Mouse (Mus musculus) liver, embryonic 15.5 days (tissue): Measurements from ENCODE around the gene Pole3. TPM values are rescaled to one million over a fixed set of nuclear protein-coding genes. Genes with fewer than 3 reads are reported as not detected.

Experiments used
- ATAC-seq: fragments of 200-750 bp; cut with Nextera tagmentation; 2 replicates; pipeline ENCODE4 v1.8.0; 2017; ENCODE audit warnings: moderate number of reproducible peaks, mild to moderate bottlenecking, moderate library complexity; ENCODE audit not compliant: insufficient read depth
- H3K27ac ChIP-seq: fragments of 300-500 bp; sonication (generic); replicated peaks from 2 replicates; pipeline ENCODE4 v1.5.1; 2015; ENCODE audit warnings: mild to moderate bottlenecking, inconsistent platforms
- H3K27me3 ChIP-seq: fragments of 300-500 bp; sonication (generic); 2 replicates; pipeline ENCODE4 v1.6.1; 2015; ENCODE audit warnings: mild to moderate bottlenecking, inconsistent platforms
- H3K36me3 ChIP-seq: fragments of 300-500 bp; sonication (generic); replicated peaks from 2 replicates; pipeline ENCODE4 v1.6.1; 2015; ENCODE audit warnings: moderate library complexity, mild to moderate bottlenecking, inconsistent platforms
- H3K4me1 ChIP-seq: fragments of 300-500 bp; sonication (generic); replicated peaks from 2 replicates; pipeline ENCODE4 v1.6.1; 2015; ENCODE audit warnings: inconsistent platforms
- H3K4me2 ChIP-seq: fragments of 300-500 bp; sonication (generic); 2 replicates; pipeline ENCODE4 v1.6.1; 2015; ENCODE audit warnings: moderate library complexity, mild to moderate bottlenecking, inconsistent platforms
- H3K4me3 ChIP-seq: fragments of 300-500 bp; sonication (generic); replicated peaks from 2 replicates; pipeline ENCODE4 v1.5.1; 2015; ENCODE audit warnings: mild to moderate bottlenecking, inconsistent platforms
- H3K9ac ChIP-seq: fragments of 300-500 bp; sonication (generic); 2 replicates; pipeline ENCODE4 v1.6.1; 2015; ENCODE audit warnings: moderate library complexity, mild to moderate bottlenecking, inconsistent platforms
- H3K9me3 ChIP-seq: fragments of 300-500 bp; sonication (generic); replicated peaks from 2 replicates; pipeline ENCODE4 v1.6.1; 2016; ENCODE audit warnings: inconsistent platforms
- WGBS: fragments of 180-500 bp; shearing (Covaris S2); methylation state at CpG from one replicate; pipeline ENCODE4 v1.1.7; 2015; ENCODE audit warnings: mixed read lengths; ENCODE audit not compliant: insufficient replicate concordance; 5-methylcytosine and 5-hydroxymethylcytosine counted together
- polyA plus RNA-seq: library from polyadenylated mRNA; unstranded; fragments of >200 nt; fragmentation: Nextera tagmentation; extraction: Ambion mirVana; gene quantifications from 2 replicates; pipeline ENCODE4 v1.2.1, GENCODE M21; 2015

Pole3 gene
- polyA plus RNA-seq, 1 experiment from 2014 or later, result 51.3 TPM

DNA sequence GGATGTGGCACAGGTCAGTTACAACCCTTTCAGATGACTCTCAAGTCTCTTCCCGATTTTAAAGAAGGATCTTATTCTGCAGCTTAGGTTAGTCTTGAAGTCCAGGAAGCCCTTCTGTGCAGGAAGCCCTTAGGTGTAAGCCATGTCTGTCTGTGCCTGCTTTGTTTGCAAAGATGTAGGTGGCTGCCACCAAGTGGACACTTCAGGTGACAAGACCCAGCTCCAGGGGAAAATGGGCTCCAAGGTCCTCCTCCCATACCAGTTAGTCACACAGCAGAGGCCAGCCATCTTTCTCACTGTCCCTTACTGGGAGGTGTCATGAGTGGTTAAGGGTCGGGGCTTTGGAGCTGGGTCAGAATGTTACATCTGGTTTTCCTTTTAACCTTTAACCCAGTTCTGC is 18.1 kb downstream of the Pole3 start:
- no peak overlapping the region for H3K9ac ChIP-seq
- H3K27ac ChIP-seq, result peak overlapping the region; percentile 68
- no peak overlapping the region for H3K4me3 ChIP-seq
- WGBS, result 64% methylated on average over 2 of the region's 2 CpGs
- H3K9me3 ChIP-seq, result no peaks in the 10 kb centered on the region
- H3K4me2 ChIP-seq, result no peak overlapping the region
- H3K4me1 ChIP-seq, result peaks cover 82% of the 10 kb centered on the region
- H3K27me3 ChIP-seq, result no peaks in the 10 kb centered on the region
- H3K36me3 ChIP-seq, result peaks cover 49% of the 10 kb centered on the region
- peak; percentile 20; the same call in 1 of the 2 replicates for ATAC-seq

GRCm38 (mm10) chr4:62505991-62506390 is 18.9 kb downstream of the Pole3 start:
- Histone ChIP-seq H3K4me3 (no peak overlapping the region), H3K4me2 (no peak overlapping the region), H3K9ac (no peak overlapping the region), H3K27me3 (no peaks in the 10 kb centered on the region), H3K27ac (peak overlapping the region; percentile 68), H3K36me3 (peaks cover 41% of the 10 kb centered on the region), H3K4me1 (peaks cover 81% of the 10 kb centered on the region), H3K9me3 (no peaks in the 10 kb centered on the region)
- 0 out of 2 replicates have a peak, but pooled peaks have one; percentile 8 for ATAC-seq
- 71% methylated on average over 3 of the region's 3 CpGs for WGBS

DNA sequence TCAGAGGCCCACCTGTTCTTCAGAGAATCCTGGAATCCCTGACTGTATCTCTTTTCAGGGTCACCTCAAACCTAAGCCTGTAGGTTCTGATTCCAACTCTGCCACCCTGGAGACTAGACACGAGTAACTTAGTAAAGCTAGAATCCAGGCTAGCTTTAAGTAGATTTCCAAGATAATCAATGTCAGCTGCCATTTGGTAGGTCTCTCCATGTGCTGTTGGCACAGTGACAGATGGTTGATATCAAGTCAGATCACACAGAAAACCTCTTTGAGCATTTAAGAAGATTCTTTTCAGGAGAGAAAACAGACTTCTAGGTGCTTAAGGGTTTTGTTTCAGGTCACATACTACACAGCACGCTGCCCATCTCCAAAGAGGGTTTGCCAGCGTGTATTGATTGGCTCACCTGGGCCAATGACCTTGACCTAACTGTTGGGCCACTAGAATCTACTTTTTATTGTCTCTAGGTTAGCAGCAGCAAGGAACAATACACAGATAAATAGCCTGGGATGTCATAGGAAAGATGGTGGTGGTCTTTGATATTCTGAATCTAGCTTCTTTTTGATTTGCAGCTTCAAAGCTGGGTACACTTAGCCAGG is 21.4 kb downstream of the Pole3 start, which contains the start of gene Hdhd3:
Hdhd3 (minus strand) TSS at position 94 of the 597 bp plus-strand sequence.
- WGBS, result 67% methylated on average over 3 of the region's 3 CpGs
- Histone ChIP-seq H3K27ac (peak within 1 kb of the TSS; percentile 60), H3K36me3 (peaks cover 16% of the 10 kb centered on the region), H3K4me2 (peak within 1 kb of the TSS; percentile 92), H3K4me3 (peak within 1 kb of the TSS; percentile 83), H3K9ac (peak within 1 kb of the TSS; percentile 76), H3K27me3 (no peaks in the 10 kb centered on the region), H3K9me3 (no peaks in the 10 kb centered on the region), H3K4me1 (peaks cover 59% of the 10 kb centered on the region)
- ATAC-seq, result no peak

GRCm38 (mm10) chr4:62502969-62503368 is 21.9 kb downstream of the Pole3 start:
- no peak for ATAC-seq

GRCm38 (mm10) chr4:62501964-62502732 is 22.7 kb downstream of the Pole3 start:
- WGBS, result 2% methylated on average over 38 of the region's 38 CpGs
- Histone ChIP-seq H3K27me3 (no peaks in the 10 kb centered on the region), H3K4me1 (peaks cover 47% of the 10 kb centered on the region), H3K9me3 (no peaks in the 10 kb centered on the region), H3K4me3 (peak overlapping the region; percentile 83), H3K27ac (peak overlapping the region; percentile 60), H3K4me2 (peak overlapping the region; percentile 92), H3K9ac (peak overlapping the region; percentile 76), H3K36me3 (peaks cover 3% of the 10 kb centered on the region)
- ATAC-seq, result peak; percentile 82

More at GRCm38 (mm10) chr4:62502969-62503368, 21.9 kb downstream of the Pole3 start:
- 56% methylated on average over 7 of the region's 7 CpGs for WGBS
- H3K27me3 ChIP-seq, result no peaks in the 10 kb centered on the region
- H3K4me3 ChIP-seq, result no peak overlapping the region
- H3K4me1 ChIP-seq, result peaks cover 55% of the 10 kb centered on the region
- no peaks in the 10 kb centered on the region for H3K9me3 ChIP-seq
- H3K9ac ChIP-seq, result 0 out of 2 replicates have a peak overlapping the region, but pooled peaks have one; percentile 9
- peak overlapping the region; percentile 92 for H3K4me2 ChIP-seq
- peaks cover 11% of the 10 kb centered on the region for H3K36me3 ChIP-seq
- H3K27ac ChIP-seq, result peak overlapping the region; percentile 60

DNA sequence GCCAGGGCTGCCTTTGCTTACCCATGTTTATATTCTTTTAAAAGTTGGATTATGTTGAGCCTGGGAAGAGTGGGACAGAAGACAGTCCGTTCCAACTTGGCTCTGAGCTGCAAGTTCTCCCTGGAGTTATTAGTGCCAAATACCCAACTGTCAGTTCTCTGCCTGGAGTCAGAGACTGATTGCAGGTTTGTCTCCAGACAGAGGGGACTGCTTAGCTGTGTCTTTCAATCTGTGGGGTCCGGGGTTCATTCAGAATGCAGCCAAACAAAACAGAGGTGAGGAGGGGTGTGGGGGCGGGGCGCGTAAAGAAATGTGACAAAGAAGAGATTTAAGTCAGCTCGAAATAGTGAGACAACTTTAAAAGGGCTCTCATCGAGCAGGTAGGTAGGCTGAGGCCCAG is 23.3 kb downstream of the Pole3 start:
- H3K4me2 ChIP-seq, result peak overlapping the region; percentile 92
- no peaks in the 10 kb centered on the region for H3K36me3 ChIP-seq
- WGBS, result 8% methylated on average over 7 of the region's 7 CpGs
- H3K27ac ChIP-seq, result peak overlapping the region; percentile 55; the same call in 1 of the 2 replicates
- H3K27me3 ChIP-seq, result no peaks in the 10 kb centered on the region
- no peak for ATAC-seq
- H3K4me3 ChIP-seq, result peak overlapping the region; percentile 83
- H3K4me1 ChIP-seq, result peaks cover 40% of the 10 kb centered on the region
- H3K9me3 ChIP-seq, result no peaks in the 10 kb centered on the region
- H3K9ac ChIP-seq, result peak overlapping the region; percentile 76

- Histone ChIP-seq H3K4me1 (peaks cover 34% of the 10 kb centered on the region), H3K9me3 (no peaks in the 10 kb centered on the region), H3K9ac (no peak overlapping the region), H3K36me3 (no peaks in the 10 kb centered on the region), H3K27me3 (no peaks in the 10 kb centered on the region), H3K27ac (no peak overlapping the region), H3K4me3 (no peak overlapping the region), H3K4me2 (peak overlapping the region; percentile 92)
- WGBS, result 55% methylated on average over 4 of the region's 4 CpGs
- no peak for ATAC-seq
Measured at GRCm38 (mm10) chr4:62500799-62501198, 24.1 kb downstream of the Pole3 start.

DNA sequence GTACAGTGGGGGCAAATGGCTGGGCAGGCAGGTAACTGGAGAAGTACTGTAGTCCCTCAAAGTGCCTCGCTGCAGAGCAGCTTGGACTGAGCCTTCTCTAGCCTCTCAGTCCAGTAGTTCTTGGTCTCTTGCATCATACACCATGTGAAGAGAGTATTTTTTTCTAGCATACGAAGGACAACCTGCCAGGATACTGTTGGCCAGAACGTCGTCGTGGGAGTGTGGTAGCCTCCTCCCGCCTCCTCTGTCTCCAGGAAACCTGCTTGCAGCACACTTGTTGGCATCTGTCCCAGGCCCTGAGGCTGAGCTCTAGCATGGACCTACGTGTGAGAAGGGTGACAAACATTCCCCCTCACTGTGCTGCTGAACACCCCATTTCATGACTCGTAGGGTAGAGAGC is 28.1 kb downstream of the Pole3 start:
- Histone ChIP-seq H3K4me3 (no peak overlapping the region), H3K36me3 (no peaks in the 10 kb centered on the region), H3K9me3 (no peaks in the 10 kb centered on the region), H3K27me3 (peaks cover 9% of the 10 kb centered on the region; the same call in 1 of the 2 replicates), H3K4me2 (no peak overlapping the region), H3K4me1 (peaks cover 10% of the 10 kb centered on the region), H3K9ac (no peak overlapping the region), H3K27ac (no peak overlapping the region)
- no peak for ATAC-seq
- WGBS, result 55% methylated on average over 8 of the region's 8 CpGs

- H3K27ac ChIP-seq, result no peak overlapping the region
- 63% methylated on average over 8 of the region's 8 CpGs for WGBS
- H3K36me3 ChIP-seq, result no peaks in the 10 kb centered on the region
- H3K9me3 ChIP-seq, result no peaks in the 10 kb centered on the region
- no peak for ATAC-seq
- no peak overlapping the region for H3K4me3 ChIP-seq
- peaks cover 9% of the 10 kb centered on the region; the same call in 1 of the 2 replicates for H3K27me3 ChIP-seq
- H3K4me2 ChIP-seq, result no peak overlapping the region
- H3K9ac ChIP-seq, result no peak overlapping the region
- peaks cover 2% of the 10 kb centered on the region for H3K4me1 ChIP-seq
Measured at GRCm38 (mm10) chr4:62495946-62496345, 28.9 kb downstream of the Pole3 start.

DNA sequence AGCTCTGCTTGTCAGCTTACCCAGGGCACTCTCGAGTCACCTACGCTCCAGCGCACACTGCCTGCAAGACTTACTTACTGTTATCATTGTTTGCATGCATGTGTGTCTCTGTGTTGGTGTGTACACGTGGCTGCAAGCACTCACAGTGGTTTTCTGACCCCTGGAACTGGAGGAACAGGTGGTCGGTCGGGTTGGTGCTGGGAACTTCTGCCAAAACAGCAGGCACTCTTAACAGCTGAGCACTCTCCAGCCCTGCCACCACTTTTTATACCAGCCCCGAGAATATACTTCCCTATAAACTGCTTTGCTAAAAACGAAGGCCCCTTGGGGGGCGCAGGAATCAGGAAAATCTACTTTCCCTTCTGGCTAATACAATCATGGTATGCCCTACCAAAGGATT is 30.6 kb downstream of the Pole3 start:
- H3K4me1 ChIP-seq, result no peaks in the 10 kb centered on the region; the same call in 1 of the 2 replicates
- H3K9ac ChIP-seq, result no peak overlapping the region
- no peak overlapping the region for H3K4me3 ChIP-seq
- H3K27me3 ChIP-seq, result peaks cover 9% of the 10 kb centered on the region; the same call in 1 of the 2 replicates
- H3K27ac ChIP-seq, result no peak overlapping the region
- ATAC-seq, result no peak
- H3K36me3 ChIP-seq, result no peaks in the 10 kb centered on the region
- H3K9me3 ChIP-seq, result no peaks in the 10 kb centered on the region
- 40% methylated on average over 9 of the region's 9 CpGs for WGBS
- H3K4me2 ChIP-seq, result no peak overlapping the region

DNA sequence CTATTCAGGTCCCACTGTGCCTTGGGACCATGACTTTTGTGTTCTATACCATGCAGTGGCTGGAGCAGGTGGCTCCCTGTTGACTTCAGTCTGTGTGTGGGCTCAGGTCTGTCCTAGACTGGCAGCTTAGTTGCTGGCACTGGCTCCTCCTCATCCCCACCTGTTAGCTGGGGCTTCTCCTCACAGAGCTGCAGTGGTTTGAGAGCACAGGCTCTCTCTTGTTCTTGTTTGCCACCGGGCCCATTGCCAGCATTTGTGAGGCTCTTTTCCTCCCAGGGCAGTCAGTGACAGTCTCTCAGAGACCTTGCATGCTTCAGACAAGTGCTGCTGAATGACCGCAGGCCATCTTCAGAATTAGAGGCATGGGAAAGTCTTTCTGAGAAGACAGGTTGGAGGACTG is 32.2 kb downstream of the Pole3 start:
- no peaks in the 10 kb centered on the region for H3K36me3 ChIP-seq
- no peak overlapping the region for H3K9ac ChIP-seq
- H3K27ac ChIP-seq, result no peak overlapping the region
- H3K9me3 ChIP-seq, result no peaks in the 10 kb centered on the region
- no peak overlapping the region for H3K4me3 ChIP-seq
- H3K4me1 ChIP-seq, result no peaks in the 10 kb centered on the region; the same call in 1 of the 2 replicates
- H3K4me2 ChIP-seq, result no peak overlapping the region
- WGBS, result 75% methylated on average over 2 of the region's 2 CpGs
- ATAC-seq, result no peak
- peaks cover 9% of the 10 kb centered on the region; the same call in 1 of the 2 replicates for H3K27me3 ChIP-seq
